Mouse (Mus musculus) intestine, postnatal 0 days (tissue): ENCODE measurements around the gene Fgfr1op. TPM values are rescaled to one million over a fixed set of nuclear protein-coding genes. Genes with fewer than 3 reads are reported as not detected.
"Not testable (repeated sequence)": the region's sequence is repeated elsewhere in the genome, so short reads cannot be mapped to it uniquely, and the experiment has no call there.

Experiments used
- ATAC-seq: fragments of 200-750 bp; cut with Nextera tagmentation; 2 replicates; pipeline ENCODE4 v1.8.0; 2017; ENCODE audit warnings: mild to moderate bottlenecking, moderate TSS enrichment, moderate library complexity
- H3K27ac ChIP-seq: fragments of 300-500 bp; sonication (generic); 2 replicates; pipeline ENCODE4 v1.5.1; 2014; ENCODE audit warnings: mild to moderate bottlenecking, low read depth, low read length, moderate library complexity
- H3K27me3 ChIP-seq: fragments of 300-500 bp; sonication (generic); replicated peaks from 2 replicates; pipeline ENCODE4 v1.6.1; 2014; ENCODE audit warnings: low read length, mixed read lengths; ENCODE audit not compliant: control insufficient read depth, insufficient read depth
- H3K36me3 ChIP-seq: fragments of 300-500 bp; sonication (generic); 2 replicates; pipeline ENCODE4 v1.6.1; 2014; ENCODE audit warnings: mild to moderate bottlenecking, moderate library complexity; ENCODE audit not compliant: control insufficient read depth, insufficient read depth
- H3K4me1 ChIP-seq: fragments of 300-500 bp; sonication (generic); replicated peaks from 2 replicates; pipeline ENCODE4 v1.6.1; 2014; ENCODE audit warnings: antibody characterized with exemption, low read length, mixed read lengths; ENCODE audit not compliant: control insufficient read depth, insufficient read depth
- H3K4me2 ChIP-seq: fragments of 300-500 bp; sonication (generic); replicated peaks from 2 replicates; pipeline ENCODE4 v1.6.1; 2014; ENCODE audit warnings: low read depth, mild to moderate bottlenecking, moderate library complexity
- H3K4me3 ChIP-seq: fragments of 300-500 bp; sonication (generic); 2 replicates; pipeline ENCODE4 v1.5.1; 2014; ENCODE audit warnings: low read depth, low read length
- H3K9ac ChIP-seq: fragments of 300-500 bp; sonication (generic); 2 replicates; pipeline ENCODE4 v1.6.1; 2014; ENCODE audit warnings: mild to moderate bottlenecking, low read depth, low read length
- H3K9me3 ChIP-seq: fragments of 300-500 bp; sonication (generic); 2 replicates; pipeline ENCODE4 v1.6.1; 2016; ENCODE audit warnings: mixed run types; ENCODE audit not compliant: control insufficient read depth
- WGBS: fragments of 180-500 bp; shearing (Covaris S2); extraction: QIAGEN DNeasy Blood & Tissue Kit; methylation state at CpG from one replicate; pipeline ENCODE4 v1.1.7; 2014; 5-methylcytosine and 5-hydroxymethylcytosine counted together
- polyA plus RNA-seq: library from polyadenylated mRNA; unstranded; fragments of >200 nt; fragmentation: Nextera tagmentation; extraction: Ambion mirVana; gene quantifications from 2 replicates; pipeline ENCODE4 v1.2.1, GENCODE M21; 2015

Gene Fgfr1op
- 12.4 and 13.4 TPM in 2 replicates for polyA plus RNA-seq

DNA sequence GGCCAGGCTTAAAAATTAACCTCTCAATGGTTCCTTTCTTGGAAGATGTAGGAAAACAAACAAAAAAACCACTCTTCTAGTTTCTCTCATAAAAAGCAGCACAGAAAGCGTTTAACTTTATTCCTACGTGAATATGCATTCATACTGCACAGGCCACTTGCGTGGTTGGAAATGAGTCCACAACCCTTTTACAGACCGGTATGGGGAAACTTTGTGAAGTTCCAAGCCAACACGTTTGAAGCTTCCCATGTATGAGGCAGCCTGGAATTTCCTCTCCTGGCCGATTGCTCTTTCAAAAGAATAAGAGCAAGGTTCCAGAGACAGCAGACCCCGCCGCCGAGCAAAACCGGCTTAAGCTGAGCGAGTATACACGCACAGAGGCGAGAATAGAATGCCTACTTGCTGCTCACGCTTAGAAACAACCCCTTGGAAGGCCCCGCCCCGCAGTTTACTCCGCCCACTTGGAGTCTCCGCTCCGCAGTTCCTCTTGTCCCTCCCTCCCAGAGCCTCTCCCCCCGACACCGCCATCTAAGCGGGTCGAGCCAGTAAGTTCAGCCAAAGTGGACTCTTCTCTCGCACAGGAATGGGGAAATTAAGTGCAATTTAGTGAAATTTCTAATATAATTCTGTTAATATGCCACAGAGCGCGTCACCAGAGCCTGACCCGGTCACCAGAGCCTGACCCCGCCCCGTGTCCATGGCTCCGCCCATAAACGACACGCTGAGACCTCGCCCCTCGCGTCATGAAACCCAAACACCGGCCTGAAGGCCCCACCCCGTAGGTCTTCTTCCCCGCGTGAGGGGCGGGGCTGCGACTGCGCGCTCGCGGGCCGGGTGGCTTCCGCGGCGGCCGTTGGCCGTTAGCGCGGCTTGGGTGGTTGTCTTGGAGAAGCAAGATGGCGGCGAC lies at the start of gene Fgfr1op:
Gene Fgfr1op, plus strand, starts transcription at position 801 of the 907 bp plus-strand sequence.
- peak; percentile 98 for ATAC-seq
- H3K9me3 ChIP-seq, H3K27me3 ChIP-seq, H3K27ac ChIP-seq, H3K36me3 ChIP-seq, H3K4me1 ChIP-seq: not testable (repeated sequence)
- under 1% methylated on average over 12 of the region's 55 CpGs for WGBS
- Histone ChIP-seq H3K4me3 (peak within 1 kb of the TSS; percentile 45), H3K9ac (peak within 1 kb of the TSS; percentile 26; the same call in 1 of the 2 replicates), H3K4me2 (peak within 1 kb of the TSS; percentile 51)

DNA sequence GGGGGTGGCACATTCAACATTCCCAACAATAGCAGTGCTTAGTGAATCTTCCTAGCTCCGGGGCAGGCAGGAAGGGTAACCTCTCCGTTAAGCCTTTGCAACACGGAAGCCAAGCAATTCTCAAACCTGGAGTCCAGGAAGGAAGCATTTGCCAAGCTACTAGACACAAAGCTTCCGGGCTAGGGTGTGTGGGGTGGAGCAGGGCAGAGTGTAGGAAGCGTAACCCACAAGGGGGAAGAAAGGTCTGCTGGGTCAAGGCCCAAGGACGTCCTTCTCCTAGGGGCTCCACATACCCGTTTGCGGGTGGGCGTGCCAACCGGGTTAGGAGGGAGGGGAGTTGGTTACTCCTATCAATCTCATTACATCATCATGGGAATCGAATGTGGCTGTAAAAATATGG lies 48.9 kb upstream of the Fgfr1op start:
- H3K4me3 ChIP-seq, H3K36me3 ChIP-seq, H3K9me3 ChIP-seq, H3K27ac ChIP-seq, H3K4me2 ChIP-seq, H3K27me3 ChIP-seq, H3K9ac ChIP-seq, H3K4me1 ChIP-seq, ATAC-seq: not testable (repeated sequence)
- WGBS: 70% methylated on average over 6 of the region's 11 CpGs

DNA sequence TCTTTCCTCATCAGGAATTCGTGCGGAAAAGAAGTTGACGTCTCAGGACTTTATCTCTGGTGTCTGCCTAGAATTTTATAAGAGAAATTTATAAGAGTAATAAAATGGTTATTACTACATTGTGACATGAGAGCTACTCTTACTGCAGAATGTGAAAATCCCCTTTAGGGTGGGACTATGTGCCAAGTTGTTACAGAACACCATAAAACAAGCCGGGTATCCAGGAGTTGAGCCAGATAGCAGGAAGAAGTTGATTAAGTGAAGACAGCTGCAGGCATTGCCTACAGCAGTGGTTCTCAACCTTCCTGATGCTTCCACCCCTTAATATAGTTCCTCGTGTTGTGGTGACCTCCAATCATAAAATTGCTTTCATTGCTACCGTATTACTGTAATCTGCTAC lies 48.4 kb upstream of the Fgfr1op start:
- not testable (repeated sequence) for H3K9me3 ChIP-seq, H3K9ac ChIP-seq, H3K4me3 ChIP-seq, ATAC-seq, H3K36me3 ChIP-seq, H3K27me3 ChIP-seq, H3K4me1 ChIP-seq, H3K27ac ChIP-seq, H3K4me2 ChIP-seq
- WGBS: no CpG with 5 or more reads among the region's 6 CpGs

DNA sequence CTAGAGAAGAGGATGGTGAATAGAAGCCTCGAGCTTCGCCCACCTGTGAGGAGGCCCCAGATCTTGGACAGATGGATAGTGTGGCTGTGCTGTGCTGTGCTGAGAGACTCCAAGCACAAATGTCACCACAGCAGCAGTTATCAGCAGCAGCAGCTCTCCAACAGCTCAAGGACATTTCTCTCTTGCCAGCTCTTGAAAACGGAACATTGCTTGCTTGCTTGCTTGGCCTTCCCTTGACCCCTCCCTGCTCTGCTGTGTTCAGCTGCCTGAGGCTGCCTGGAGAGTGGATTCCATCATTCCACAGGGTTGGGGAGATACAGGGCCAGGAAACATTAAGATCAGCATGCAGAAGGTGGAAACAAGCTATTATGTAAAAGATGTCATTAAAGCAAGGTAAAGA lies 42.3 kb upstream of the Fgfr1op start:
- not testable (repeated sequence) for H3K4me3 ChIP-seq, ATAC-seq, H3K4me2 ChIP-seq, H3K9ac ChIP-seq, H3K27ac ChIP-seq, H3K36me3 ChIP-seq, H3K9me3 ChIP-seq, H3K27me3 ChIP-seq, H3K4me1 ChIP-seq
- no CpG with 5 or more reads among the region's 3 CpGs for WGBS

DNA sequence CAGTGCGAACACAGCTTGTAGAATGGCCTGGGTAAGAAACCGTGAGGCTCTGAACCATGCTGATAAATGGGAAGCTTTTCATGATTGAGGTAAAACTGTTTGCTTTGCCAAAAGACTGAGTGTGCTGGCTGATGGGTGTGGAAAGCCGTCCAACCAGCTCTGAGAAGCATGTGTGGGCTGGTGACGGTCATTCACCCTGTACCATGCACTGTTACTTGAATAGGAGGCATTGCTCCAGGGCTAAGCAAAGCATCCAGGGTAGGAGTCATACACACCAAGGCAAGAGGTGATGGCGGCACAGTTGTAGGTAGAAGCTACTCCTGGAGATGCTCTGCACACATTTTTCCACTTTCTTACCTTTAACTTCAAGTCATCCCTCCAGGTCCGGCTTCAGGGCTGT lies 40.7 kb upstream of the Fgfr1op start:
- H3K36me3 ChIP-seq, H3K27me3 ChIP-seq, H3K4me1 ChIP-seq, H3K9ac ChIP-seq, H3K27ac ChIP-seq, H3K4me2 ChIP-seq, ATAC-seq, H3K9me3 ChIP-seq, H3K4me3 ChIP-seq: not testable (repeated sequence)
- WGBS: 95% methylated on average over 3 of the region's 6 CpGs

DNA sequence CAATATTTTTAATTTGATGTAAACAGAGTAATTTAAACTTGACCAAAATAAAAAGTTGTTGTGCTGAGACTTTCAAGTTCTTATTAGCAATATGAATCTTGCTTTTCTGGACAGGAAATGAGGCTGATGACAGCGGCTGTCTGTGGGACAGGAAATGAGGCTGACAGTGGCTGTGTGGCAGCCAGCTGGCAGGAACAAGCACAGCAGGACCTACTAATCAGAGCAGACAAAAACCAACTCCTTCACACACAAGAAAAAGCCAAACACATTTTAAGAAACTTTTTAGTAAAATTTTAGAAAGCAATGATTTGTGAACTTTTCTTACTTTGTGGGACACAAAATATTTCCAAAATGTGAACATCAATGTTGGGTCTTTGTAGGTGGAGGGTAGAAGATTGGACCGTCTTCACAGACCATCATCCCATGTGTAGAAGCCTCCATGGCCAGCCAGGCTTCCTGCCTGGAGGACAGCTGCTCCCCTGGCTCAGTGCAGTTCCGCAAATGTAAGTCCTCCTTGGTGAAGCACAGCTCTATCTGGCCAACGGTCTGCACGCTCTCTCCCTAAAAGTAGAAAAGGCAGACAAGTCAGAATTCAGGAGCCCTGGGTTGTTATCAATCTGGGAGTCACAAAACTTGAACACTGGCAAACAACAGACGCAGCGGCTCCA lies 36.8 kb upstream of the Fgfr1op start:
- not testable (repeated sequence) for H3K27me3 ChIP-seq, H3K4me1 ChIP-seq, H3K4me2 ChIP-seq, H3K4me3 ChIP-seq, H3K36me3 ChIP-seq, H3K9ac ChIP-seq, H3K27ac ChIP-seq, ATAC-seq, H3K9me3 ChIP-seq
- no CpG with 5 or more reads among the region's 7 CpGs for WGBS

DNA sequence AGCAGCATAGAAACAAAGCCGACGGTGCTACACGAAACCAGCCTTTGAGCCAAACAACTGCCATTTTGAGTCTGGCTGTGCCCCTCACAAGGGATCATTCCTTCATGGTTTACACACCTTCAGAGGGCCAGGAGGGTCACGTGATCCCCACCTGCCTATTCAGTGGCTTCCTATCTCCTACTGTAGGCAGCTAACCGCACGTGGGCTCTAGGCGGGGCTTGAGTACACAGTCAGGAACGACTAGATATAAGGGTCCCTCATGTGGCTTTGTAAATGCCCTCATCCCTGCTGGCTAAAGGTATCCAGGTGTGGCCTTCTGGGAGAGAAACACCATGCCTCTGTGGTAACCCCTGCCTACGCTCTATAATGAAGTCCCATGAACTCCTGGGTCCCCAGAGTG lies 35.7 kb upstream of the Fgfr1op start:
- not testable (repeated sequence) for H3K9ac ChIP-seq, H3K4me3 ChIP-seq, H3K27ac ChIP-seq, H3K9me3 ChIP-seq, H3K36me3 ChIP-seq, H3K4me1 ChIP-seq, H3K4me2 ChIP-seq, ATAC-seq, H3K27me3 ChIP-seq
- WGBS: 66% methylated on average over 9 of the region's 9 CpGs

DNA sequence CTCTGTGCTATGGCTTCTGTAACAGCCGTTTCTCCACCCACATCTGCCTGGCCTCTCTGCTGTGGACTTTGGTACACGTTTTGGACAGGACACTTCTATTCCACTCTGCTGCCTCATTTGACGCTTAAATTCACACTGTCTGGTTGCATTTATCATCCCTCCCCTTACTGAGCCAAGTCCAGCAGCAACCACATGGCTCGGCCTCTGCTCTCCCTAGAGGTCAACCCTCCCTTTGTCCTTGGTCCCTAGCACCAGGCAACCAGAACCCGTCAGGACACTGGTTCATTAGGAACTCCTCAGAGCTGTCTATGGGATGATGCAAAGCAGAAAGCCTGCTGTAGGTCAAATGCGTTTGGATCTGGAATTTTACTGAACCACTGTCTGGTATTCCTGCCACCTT lies 34.5 kb upstream of the Fgfr1op start:
- ATAC-seq, H3K9ac ChIP-seq, H3K36me3 ChIP-seq, H3K9me3 ChIP-seq, H3K27ac ChIP-seq, H3K27me3 ChIP-seq, H3K4me3 ChIP-seq, H3K4me2 ChIP-seq, H3K4me1 ChIP-seq: not testable (repeated sequence)
- no CpG with 5 or more reads among the region's 6 CpGs for WGBS

DNA sequence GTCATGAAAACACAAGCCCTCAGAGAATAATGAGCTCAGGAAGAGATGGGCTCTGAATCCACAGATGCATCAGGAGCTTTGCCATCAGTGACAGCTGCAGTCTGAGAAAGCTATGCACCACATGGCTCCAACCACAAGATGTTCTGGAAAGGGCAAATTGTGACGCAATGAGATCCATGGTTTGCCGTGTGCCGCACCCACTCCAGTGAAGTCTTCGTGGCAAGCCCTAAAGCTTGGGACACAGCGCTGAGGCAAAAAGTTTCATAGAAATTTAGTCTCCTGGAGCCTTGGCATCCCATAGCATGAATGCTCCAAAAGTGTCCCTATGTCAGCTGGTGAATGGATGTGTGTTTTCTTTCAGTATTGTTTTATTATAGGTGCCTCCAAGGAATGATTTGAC lies 27.2 kb upstream of the Fgfr1op start:
- not testable (repeated sequence) for ATAC-seq, H3K4me3 ChIP-seq, H3K4me1 ChIP-seq, H3K9me3 ChIP-seq, H3K4me2 ChIP-seq, H3K27me3 ChIP-seq, H3K27ac ChIP-seq, H3K9ac ChIP-seq, H3K36me3 ChIP-seq
- WGBS: 91% methylated on average over 5 of the region's 5 CpGs
